Mouse (Mus musculus): Measurements from ENCODE around the gene B3galt6.

B3galt6 gene

GRCm38 (mm10) chr4:155992241-155992905 lies at the start of gene B3galt6, which contains the start of gene Sdf4:
B3galt6 (minus strand) TSS chr4:155992649.
Sdf4 (plus strand) TSS chr4:155992872.
- peak; percentile 97 for DNase-seq

- DNase-seq, result no peak
Measured at GRCm38 (mm10) chr4:156034901-156035300, 42.5 kb upstream of the B3galt6 start.

- DNase-seq, result no peak
Measured at GRCm38 (mm10) chr4:156034301-156034700, 41.9 kb upstream of the B3galt6 start.

- peak; percentile 67 for DNase-seq
Measured at GRCm38 (mm10) chr4:156033476-156034119, 41.1 kb upstream of the B3galt6 start.

GRCm38 (mm10) chr4:156032856-156033255 lies 40.4 kb upstream of the B3galt6 start:
- DNase-seq, result peak; percentile 27

- peak; percentile 88 for DNase-seq
Measured at GRCm38 (mm10) chr4:156031593-156032391, 39.3 kb upstream of the B3galt6 start.

GRCm38 (mm10) chr4:156031255-156031592 lies 38.8 kb upstream of the B3galt6 start:
- no peak for DNase-seq

GRCm38 (mm10) chr4:156030651-156031118 lies 38.2 kb upstream of the B3galt6 start:
- no peak for DNase-seq

- DNase-seq, result no peak
Measured at GRCm38 (mm10) chr4:156028580-156028979, 36.1 kb upstream of the B3galt6 start.

GRCm38 (mm10) chr4:156026013-156026412 lies 33.6 kb upstream of the B3galt6 start, which contains the start of gene Tnfrsf18:
Tnfrsf18 (plus strand) TSS chr4:156026164.
- peak; percentile 68 for DNase-seq

GRCm38 (mm10) chr4:156024184-156024583 lies 31.7 kb upstream of the B3galt6 start:
- DNase-seq, result no peak

- no peak for DNase-seq
Measured at GRCm38 (mm10) chr4:156023520-156023919, 31.1 kb upstream of the B3galt6 start.

- DNase-seq, result no peak
Measured at GRCm38 (mm10) chr4:156021942-156022419, 29.5 kb upstream of the B3galt6 start.

GRCm38 (mm10) chr4:156021381-156021780 lies 28.9 kb upstream of the B3galt6 start:
- DNase-seq, result no peak

GRCm38 (mm10) chr4:156019771-156020170 lies 27.3 kb upstream of the B3galt6 start:
- no peak for DNase-seq

GRCm38 (mm10) chr4:156014436-156014835 lies 22.0 kb upstream of the B3galt6 start:
- no peak for DNase-seq

GRCm38 (mm10) chr4:156013637-156014036 lies 21.2 kb upstream of the B3galt6 start, which contains the start of gene Tnfrsf4:
Tnfrsf4 (plus strand) TSS chr4:156013843.
- no peak for DNase-seq

GRCm38 (mm10) chr4:156008369-156008768 lies 15.9 kb upstream of the B3galt6 start:
- DNase-seq, result no peak

GRCm38 (mm10) chr4:156004109-156004508 lies 11.7 kb upstream of the B3galt6 start:
- DNase-seq, result no peak

GRCm38 (mm10) chr4:155993606-155994005 lies 1.2 kb upstream of the B3galt6 start:
- no peak for DNase-seq

GRCm38 (mm10) chr4:155992906-155993547 lies 578 bp upstream of the B3galt6 start:
- peak; percentile 97 for DNase-seq

- DNase-seq, result no peak
Measured at GRCm38 (mm10) chr4:155991908-155992230, 580 bp downstream of the B3galt6 start.

Data from kidney, postnatal 10 days (tissue).